Mouse (Mus musculus) effector memory CD4-positive, alpha-beta T cell, adult 7 months (primary cell): ENCODE measurements around the gene AC140267.1. TPM values are rescaled to one million over a fixed set of nuclear protein-coding genes. Genes with fewer than 3 reads are reported as not detected.

Experiments
- polyA plus RNA-seq: library from polyadenylated mRNA; unstranded; fragments of 100-300 nt; shearing (Covaris generic); gene quantifications from one replicate; pipeline ENCODE4 v1.2.1, GENCODE M21; 2017

The AC140267.1 gene
- not detected for polyA plus RNA-seq

DNA sequence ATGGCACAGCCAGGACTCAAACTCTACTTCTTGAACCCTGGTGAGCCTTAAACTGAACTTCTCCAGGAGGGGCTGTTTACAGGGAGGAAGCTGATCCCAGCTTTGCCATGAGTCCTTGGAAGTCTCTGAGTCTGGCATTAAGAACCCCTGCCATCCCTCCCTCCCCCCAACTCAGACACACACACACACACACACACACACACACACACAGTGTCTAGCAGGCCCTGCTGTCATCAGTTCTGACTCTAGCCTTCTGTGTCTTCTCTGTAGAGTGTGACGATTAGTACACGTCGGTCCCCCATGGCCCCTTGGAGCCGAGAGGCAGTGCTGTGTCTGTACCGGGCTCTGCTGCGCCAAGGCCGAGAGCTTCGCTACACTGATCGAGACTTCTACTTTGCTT, at the start of gene AC140267.1:
Gene AC140267.1, plus strand, starts transcription at position 301 of the 400 bp plus-strand sequence.

DNA sequence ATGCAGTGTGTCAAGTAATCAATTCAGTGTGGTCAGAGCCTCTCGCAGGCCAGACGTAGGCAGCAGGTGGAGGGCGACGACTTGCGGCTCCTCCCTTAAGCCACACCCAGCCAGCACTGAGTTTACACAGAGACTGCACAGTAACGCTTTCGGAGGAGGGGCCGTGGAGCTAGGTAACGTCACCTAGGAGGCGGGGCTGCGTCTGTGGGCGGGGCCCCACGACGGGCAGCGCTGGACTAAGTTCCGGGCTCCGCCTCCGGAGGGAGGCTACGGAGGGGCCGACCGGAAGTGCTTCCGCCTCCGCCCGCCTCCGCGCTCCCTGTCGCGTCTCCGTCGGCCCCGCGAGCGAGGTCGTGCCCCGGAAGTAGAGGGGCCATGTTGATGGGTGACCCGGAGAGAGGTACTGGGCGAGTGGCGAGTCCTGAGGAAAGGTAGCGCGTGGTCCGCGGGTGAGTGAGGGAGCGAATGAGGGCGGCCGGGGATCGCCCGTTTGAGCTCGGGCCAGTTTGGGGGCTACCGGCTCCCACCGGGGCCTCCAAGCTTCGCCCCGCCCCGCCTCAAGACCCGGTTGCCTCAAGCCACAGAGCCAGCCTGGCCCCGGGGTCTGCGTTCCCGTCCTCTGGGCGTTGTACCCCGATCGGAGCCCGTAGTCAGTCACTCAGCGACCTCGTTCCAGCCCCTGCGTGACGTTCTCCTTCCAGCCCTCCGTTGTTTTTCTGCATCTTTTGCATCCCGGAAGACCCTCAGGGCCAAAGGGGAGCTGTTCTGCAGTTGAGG, 1.7 kb upstream of the AC140267.1 start, which contains the start of gene Mief1:
Gene Mief1, plus strand, starts transcription at position 286 of the 777 bp plus-strand sequence.

DNA sequence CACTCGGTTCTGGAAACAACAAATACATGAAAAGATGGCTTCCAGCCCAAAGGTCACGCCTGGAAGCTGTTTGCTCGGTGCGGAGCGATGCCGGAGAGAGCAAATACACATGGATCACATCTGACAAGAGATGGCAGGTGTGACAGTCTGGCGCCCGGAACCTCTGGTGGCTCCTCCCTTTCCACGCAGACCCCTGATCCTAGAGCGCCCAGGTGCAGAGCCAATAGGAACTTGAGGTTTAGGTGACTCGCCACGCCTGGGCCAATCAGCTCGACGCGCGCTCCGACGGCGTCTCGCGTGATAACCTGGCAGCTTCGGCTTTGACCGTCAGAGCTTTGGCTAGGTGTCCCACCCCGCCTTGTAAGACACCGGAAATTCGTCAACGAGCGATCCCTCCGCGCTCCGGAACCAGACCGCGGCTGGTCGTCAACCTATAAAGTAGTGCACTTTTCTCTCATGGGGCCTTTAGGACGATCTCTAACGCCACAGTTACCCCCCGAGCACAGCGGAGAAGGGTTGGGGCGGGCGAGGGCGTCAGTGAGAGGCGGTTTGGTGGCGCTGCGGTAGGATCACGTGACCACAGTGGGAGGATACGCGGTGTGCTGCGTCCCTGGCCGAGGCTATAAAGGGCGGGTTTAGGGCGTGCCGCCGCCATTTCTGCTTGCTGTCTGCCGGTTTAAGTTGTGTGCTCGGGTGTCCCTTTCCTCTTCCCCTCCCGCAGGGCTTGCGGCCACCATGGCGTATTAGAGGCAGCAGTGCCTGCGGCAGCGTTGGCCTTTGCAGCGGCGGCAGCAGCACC, 19.4 kb downstream of the AC140267.1 start, which contains the start of gene Atf4:
Gene Atf4, plus strand, starts transcription at position 338 of the 799 bp plus-strand sequence.

DNA sequence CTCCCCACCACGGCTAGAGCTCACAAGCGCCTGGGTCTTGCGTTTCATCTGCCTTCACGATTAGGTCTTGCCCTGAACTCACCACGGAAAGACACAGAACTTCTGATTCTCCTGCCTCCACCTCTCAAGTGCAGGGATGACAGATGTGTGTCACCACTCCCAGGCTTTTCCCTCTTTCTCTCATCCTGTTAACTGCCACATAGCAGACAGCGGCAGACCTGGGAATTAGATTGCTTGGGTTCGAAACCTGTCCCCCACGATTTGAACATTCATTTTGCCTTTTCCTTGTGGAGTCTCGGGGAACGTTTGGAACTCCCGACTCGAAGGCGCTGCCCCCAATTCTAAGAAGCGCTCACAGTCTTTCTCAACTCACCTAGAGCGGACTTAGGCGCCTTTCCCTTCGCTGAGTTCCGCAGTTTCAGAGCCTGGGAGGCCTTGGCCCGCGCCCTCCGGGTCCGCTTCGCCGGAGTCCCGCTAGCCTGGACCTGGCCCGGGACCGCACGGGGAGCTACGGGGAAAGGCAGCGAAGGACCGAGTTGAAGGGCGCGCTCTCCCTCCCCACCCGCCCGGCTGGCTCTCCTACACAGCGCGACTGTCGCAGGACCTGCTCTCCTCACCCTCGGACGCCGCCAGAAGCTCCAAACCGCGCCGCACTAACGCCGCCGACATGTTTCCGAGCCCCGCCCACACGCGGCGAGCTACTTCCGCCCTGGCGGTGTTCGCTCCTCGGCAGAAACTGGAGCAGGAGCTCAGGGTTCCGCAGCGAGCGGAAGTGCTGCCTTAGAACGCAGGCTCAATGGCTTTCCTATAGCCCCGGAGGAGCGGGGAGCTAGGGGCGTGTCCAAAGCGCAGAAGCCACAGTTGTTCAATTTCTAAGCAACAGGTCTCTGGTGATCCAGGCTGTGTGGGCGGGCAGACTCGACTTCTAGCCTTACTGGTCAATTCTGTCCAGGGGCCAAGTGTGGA, 28.3 kb downstream of the AC140267.1 start, which contains the start of gene Rps19bp1:
Gene Rps19bp1, minus strand, starts transcription at position 706 of the 966 bp plus-strand sequence.

Other genes starting within 250 kb of the AC140267.1 start
- 1.0 TPM for gene Pdgfb, start 220.9 kb upstream of the AC140267.1 start, polyA plus RNA-seq
- gene Syngr1, start 144.5 kb upstream of the AC140267.1 start, polyA plus RNA-seq, result not detected
- 1,506 TPM for gene Rpl3, start 144.0 kb upstream of the AC140267.1 start, polyA plus RNA-seq
- 17.6 TPM for gene Tab1, start 102.7 kb upstream of the AC140267.1 start, polyA plus RNA-seq
- not detected for gene Mgat3, start 62.1 kb upstream of the AC140267.1 start, polyA plus RNA-seq
- 25.0 TPM for gene Mief1, start 1.8 kb upstream of the AC140267.1 start, polyA plus RNA-seq
- 272 TPM for gene Atf4, start 19.3 kb downstream of the AC140267.1 start, polyA plus RNA-seq
- gene Rps19bp1, start 28.5 kb downstream of the AC140267.1 start, polyA plus RNA-seq, result 16.0 TPM
- not detected for gene Cacna1i, start 51.4 kb downstream of the AC140267.1 start, polyA plus RNA-seq